Mouse (Mus musculus): ENCODE results near the gene Vmn1r94. TPM values are rescaled to one million over a fixed set of nuclear protein-coding genes. Genes with fewer than 3 reads are reported as not detected.
"Not testable (repeated sequence)": the region's sequence is repeated elsewhere in the genome, so short reads cannot be mapped to it uniquely, and the experiment has no call there.

The Vmn1r94 gene
- polyA plus RNA-seq (2012; rRNA removed): not detected in 2 replicates

GRCm38 (mm10) chr7:20168277-20168676, at the start of gene Vmn1r94:
Vmn1r94 (minus strand) TSS chr7:20168377.
- not testable (repeated sequence) for H3K4me3 ChIP-seq (replicated peaks; ENCODE audit: extremely low read depth, low read depth, low read length); H3K4me1 ChIP-seq (ENCODE audit: control insufficient read depth, insufficient read depth, low read length); DNase-seq
- no CpG with 5 or more reads among the region's 3 CpGs for WGBS

- WGBS: no CpG with 5 or more reads among the region's 2 CpGs
- DNase-seq; H3K4me1 ChIP-seq (ENCODE audit: control insufficient read depth, insufficient read depth, low read length); H3K4me3 ChIP-seq (replicated peaks; ENCODE audit: extremely low read depth, low read depth, low read length): not testable (repeated sequence)
Measured at GRCm38 (mm10) chr7:20205507-20205906, 37.3 kb upstream of the Vmn1r94 start, which contains the start of gene Gm6164. Gm6164 (minus strand) TSS chr7:20205607.

GRCm38 (mm10) chr7:20193410-20193809, 25.2 kb upstream of the Vmn1r94 start, which contains the start of gene Vmn1r95:
Vmn1r95 (plus strand) TSS chr7:20193710.
- WGBS: no CpG with 5 or more reads among the region's 3 CpGs
- not testable (repeated sequence) for DNase-seq; H3K4me1 ChIP-seq (ENCODE audit: control insufficient read depth, insufficient read depth, low read length)

GRCm38 (mm10) chr7:20138988-20139387, 29.2 kb downstream of the Vmn1r94 start, which contains the start of gene Vmn1r93:
Vmn1r93 (minus strand) TSS chr7:20139088.
- no CpG with 5 or more reads among the region's 5 CpGs for WGBS
- H3K4me1 ChIP-seq (ENCODE audit: control insufficient read depth, insufficient read depth, low read length); DNase-seq; H3K4me3 ChIP-seq (replicated peaks; ENCODE audit: extremely low read depth, low read depth, low read length): not testable (repeated sequence)

More at GRCm38 (mm10) chr7:20193410-20193809, 25.2 kb upstream of the Vmn1r94 start, which contains the start of gene Vmn1r95:
- not testable (repeated sequence) for H3K4me3 ChIP-seq (replicated peaks; ENCODE audit: extremely low read depth, low read depth, low read length)

GRCm38 (mm10) chr7:20122479-20122878, 45.7 kb downstream of the Vmn1r94 start, which contains the start of gene Gm16442:
Gm16442 (minus strand) TSS chr7:20122579.
- not testable (repeated sequence) for DNase-seq; H3K4me1 ChIP-seq (ENCODE audit: control insufficient read depth, insufficient read depth, low read length); H3K4me3 ChIP-seq (replicated peaks; ENCODE audit: extremely low read depth, low read depth, low read length)
- WGBS: no CpG with 5 or more reads among the region's 2 CpGs

Other genes starting within 250 kb of the Vmn1r94 start
- gene Pvr, start 247.2 kb downstream of the Vmn1r94 start, polyA plus RNA-seq (2012; rRNA removed): 23.7 and 24.7 TPM in 2 replicates
- gene Igsf23, start 217.6 kb downstream of the Vmn1r94 start, polyA plus RNA-seq (2012; rRNA removed): 1.2 and 1.9 TPM in 2 replicates
- 0.06 and 0.33 TPM in 2 replicates for gene Ceacam20, start 203.0 kb downstream of the Vmn1r94 start, polyA plus RNA-seq (2012; rRNA removed)
- gene Nlrp9b, start 176.9 kb downstream of the Vmn1r94 start, polyA plus RNA-seq (2012; rRNA removed): not detected in 2 replicates
- not detected in 2 replicates for gene Vmn1r91, start 68.7 kb downstream of the Vmn1r94 start, polyA plus RNA-seq (2012; rRNA removed)
- gene Gm16442, start 45.8 kb downstream of the Vmn1r94 start, polyA plus RNA-seq (2012; rRNA removed): not detected in 2 replicates
- gene Vmn1r93, start 29.3 kb downstream of the Vmn1r94 start, polyA plus RNA-seq (2012; rRNA removed): not detected in 2 replicates
- not detected in 2 replicates for gene Vmn1r95, start 25.3 kb upstream of the Vmn1r94 start, polyA plus RNA-seq (2012; rRNA removed)
- not detected in 2 replicates for gene Gm6164, start 37.2 kb upstream of the Vmn1r94 start, polyA plus RNA-seq (2012; rRNA removed)
- gene Gm4498, start 65.5 kb upstream of the Vmn1r94 start, polyA plus RNA-seq (2012; rRNA removed): not detected in 2 replicates
- not detected in 2 replicates for gene Gm5890, start 94.5 kb upstream of the Vmn1r94 start, polyA plus RNA-seq (2012; rRNA removed)
- gene Gm4133, start 165.7 kb upstream of the Vmn1r94 start, polyA plus RNA-seq (2012; rRNA removed): not detected in 2 replicates
- gene Gm5728, start 207.0 kb upstream of the Vmn1r94 start, polyA plus RNA-seq (2012; rRNA removed): not detected in 2 replicates
- gene Vmn1r100, start 249.6 kb upstream of the Vmn1r94 start, polyA plus RNA-seq (2012; rRNA removed): not detected in 2 replicates

Measured in lung, adult 2 months (tissue).